Mouse (Mus musculus) heart, postnatal 0 days (tissue): Measurements from ENCODE around the gene Car5a. TPM values are rescaled to one million over a fixed set of nuclear protein-coding genes. Genes with fewer than 3 reads are reported as not detected.

Source experiments
- ATAC-seq: fragments of 200-750 bp; cut with Nextera tagmentation; 2 replicates; pipeline ENCODE4 v1.8.0; 2017; ENCODE audit warnings: low read depth, moderate number of reproducible peaks, moderate library complexity; ENCODE audit not compliant: insufficient read depth
- DNase-seq: peaks from one replicate; pipeline ENCODE4 v3.0.0-alpha.2; 2016; ENCODE audit warnings: low spot score
- H3K27ac ChIP-seq: fragments of 300-500 bp; sonication (generic); 2 replicates; pipeline ENCODE4 v1.5.1; 2014; ENCODE audit warnings: low read depth, mild to moderate bottlenecking
- H3K27me3 ChIP-seq: fragments of 300-500 bp; sonication (generic); 2 replicates; pipeline ENCODE4 v1.6.1; 2014; ENCODE audit warnings: low read length, mixed read lengths; ENCODE audit not compliant: control insufficient read depth, insufficient read depth
- H3K36me3 ChIP-seq: fragments of 300-500 bp; sonication (generic); replicated peaks from 2 replicates; pipeline ENCODE4 v1.6.1; 2014; ENCODE audit warnings: low read length, mixed read lengths; ENCODE audit not compliant: control insufficient read depth, insufficient read depth
- H3K4me1 ChIP-seq: fragments of 300-500 bp; sonication (generic); 2 replicates; pipeline ENCODE4 v1.6.1; 2014; ENCODE audit warnings: antibody characterized with exemption; ENCODE audit not compliant: control insufficient read depth, insufficient read depth
- H3K4me2 ChIP-seq: fragments of 300-500 bp; sonication (generic); 2 replicates; pipeline ENCODE4 v1.6.1; 2014; ENCODE audit warnings: low read depth, mild to moderate bottlenecking, low read length, moderate library complexity
- H3K4me3 ChIP-seq: fragments of 300-500 bp; sonication (generic); 2 replicates; pipeline ENCODE4 v1.5.1; 2014; ENCODE audit warnings: low read depth, low read length
- H3K9ac ChIP-seq: fragments of 300-500 bp; sonication (generic); replicated peaks from 2 replicates; pipeline ENCODE4 v1.6.1; 2014; ENCODE audit warnings: low read depth, low read length, mixed read lengths
- H3K9me3 ChIP-seq: fragments of 300-500 bp; sonication (generic); replicated peaks from 2 replicates; pipeline ENCODE4 v1.6.1; 2016; ENCODE audit warnings: low read length; ENCODE audit not compliant: control insufficient read depth
- CTCF ChIP-seq: IDR thresholded peaks from 2 replicates; pipeline ENCODE4 v1.5.1; 2016; ENCODE audit warnings: antibody characterized with exemption, control low read depth, low read depth
- EP300 ChIP-seq: IDR thresholded peaks from 2 replicates; pipeline ENCODE4 v1.6.1; 2016; ENCODE audit warnings: antibody characterized with exemption, low read depth
- WGBS: fragments of 180-500 bp; shearing (Covaris S2); extraction: QIAGEN DNeasy Blood & Tissue Kit; methylation state at CpG from one replicate; pipeline ENCODE4 v1.1.7; 2014; 5-methylcytosine and 5-hydroxymethylcytosine counted together
- polyA plus RNA-seq: library from polyadenylated mRNA; unstranded; fragments of >200 nt; fragmentation: Nextera tagmentation; extraction: Ambion mirVana; gene quantifications from 2 replicates; pipeline ENCODE4 v1.2.1, GENCODE M21; 2015
- total RNA-seq: library from RNA; depleted of rRNA; stranded (reverse); fragments of >200 nt; gene quantifications from 2 replicates; pipeline ENCODE4 v1.2.3, GENCODE M21; 2014; ENCODE audit warnings: low replicate concordance

Gene Car5a
- total and polyA plus RNA-seq, 2 experiments from 2014 or later = not detected

DNA sequence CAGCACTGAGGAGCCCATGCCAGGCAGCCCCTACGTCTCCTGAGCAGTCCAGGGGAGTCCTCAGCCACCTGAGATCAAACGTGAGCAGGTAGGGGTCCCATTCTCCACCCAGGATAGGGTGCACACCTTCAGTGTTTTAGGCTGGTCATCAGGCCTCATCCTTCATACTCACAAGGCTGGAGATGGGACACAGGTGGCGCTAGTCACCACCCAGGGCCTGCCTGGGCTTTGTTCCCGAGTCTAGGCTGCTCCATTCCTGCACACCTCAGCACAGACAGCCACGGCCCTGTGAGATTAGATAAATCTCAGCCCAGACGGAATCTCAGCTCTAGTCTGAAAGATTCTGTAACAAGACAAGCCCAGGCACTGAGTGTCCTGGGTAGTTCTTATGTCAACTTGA lies 40.7 kb downstream of the Car5a start:
- Histone ChIP-seq H3K4me3 (no peak overlapping the region), H3K27ac (no peak overlapping the region), H3K9ac (no peak overlapping the region), H3K4me2 (no peak overlapping the region), H3K27me3 (no peaks in the 10 kb centered on the region), H3K9me3 (no peaks in the 10 kb centered on the region), H3K4me1 (peaks cover 38% of the 10 kb centered on the region), H3K36me3 (no peaks in the 10 kb centered on the region)
- ATAC-seq (no peak), DNase-seq (no peak)
- peak; percentile 8; the same call in 1 of the 2 replicates for TF ChIP-seq CTCF
- no peak for TF ChIP-seq EP300
- 57% methylated on average over 6 of the region's 6 CpGs for WGBS

DNA sequence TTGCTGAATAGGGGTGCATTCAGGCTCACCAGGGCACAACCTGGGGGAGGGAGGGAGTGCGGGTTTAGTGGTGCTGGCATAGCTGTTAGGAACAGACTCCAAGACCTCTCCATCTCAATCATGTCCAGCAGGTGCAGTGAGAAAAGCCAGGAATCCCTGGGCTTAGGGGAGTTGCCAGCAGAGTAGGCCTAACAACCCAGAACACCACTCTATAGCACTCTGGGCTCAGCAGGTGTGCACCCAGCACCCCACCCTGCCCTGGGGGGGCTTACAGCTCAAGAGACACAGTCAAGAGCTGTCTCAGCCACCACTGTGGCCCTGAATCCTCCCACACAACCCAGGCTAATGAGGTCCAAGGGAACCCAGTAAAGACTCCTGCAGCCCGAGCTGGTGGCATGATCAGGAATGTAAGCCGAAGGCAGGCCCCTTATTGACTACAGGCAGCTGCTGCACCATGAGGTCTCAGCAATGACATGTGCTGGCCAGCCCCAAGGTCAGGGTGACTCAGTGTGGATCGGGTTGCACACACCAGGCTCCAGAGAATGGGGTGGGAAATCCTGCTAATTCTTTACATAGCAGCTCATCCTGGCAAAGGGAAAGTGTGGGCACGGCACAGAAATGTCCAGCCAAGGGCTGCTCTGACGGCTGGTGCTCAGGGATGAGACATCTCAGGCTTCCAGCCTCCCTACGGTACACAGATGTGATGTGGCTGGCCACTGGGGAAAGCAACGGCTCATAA lies 43.0 kb downstream of the Car5a start:
- TF ChIP-seq CTCF (no peak), EP300 (no peak)
- H3K36me3 ChIP-seq = no peaks in the 10 kb centered on the region
- 23% methylated on average over 8 of the region's 8 CpGs for WGBS
- H3K4me2 ChIP-seq = no peak overlapping the region
- no peak overlapping the region for H3K4me3 ChIP-seq
- DNase-seq (peak; percentile 63), ATAC-seq (peak; percentile 58)
- H3K27ac ChIP-seq = peak overlapping the region; percentile 68
- H3K27me3 ChIP-seq = no peaks in the 10 kb centered on the region
- no peaks in the 10 kb centered on the region for H3K9me3 ChIP-seq
- peaks cover 43% of the 10 kb centered on the region for H3K4me1 ChIP-seq
- H3K9ac ChIP-seq = 0 out of 2 replicates have a peak overlapping the region, but pooled peaks have one; percentile 4

DNA sequence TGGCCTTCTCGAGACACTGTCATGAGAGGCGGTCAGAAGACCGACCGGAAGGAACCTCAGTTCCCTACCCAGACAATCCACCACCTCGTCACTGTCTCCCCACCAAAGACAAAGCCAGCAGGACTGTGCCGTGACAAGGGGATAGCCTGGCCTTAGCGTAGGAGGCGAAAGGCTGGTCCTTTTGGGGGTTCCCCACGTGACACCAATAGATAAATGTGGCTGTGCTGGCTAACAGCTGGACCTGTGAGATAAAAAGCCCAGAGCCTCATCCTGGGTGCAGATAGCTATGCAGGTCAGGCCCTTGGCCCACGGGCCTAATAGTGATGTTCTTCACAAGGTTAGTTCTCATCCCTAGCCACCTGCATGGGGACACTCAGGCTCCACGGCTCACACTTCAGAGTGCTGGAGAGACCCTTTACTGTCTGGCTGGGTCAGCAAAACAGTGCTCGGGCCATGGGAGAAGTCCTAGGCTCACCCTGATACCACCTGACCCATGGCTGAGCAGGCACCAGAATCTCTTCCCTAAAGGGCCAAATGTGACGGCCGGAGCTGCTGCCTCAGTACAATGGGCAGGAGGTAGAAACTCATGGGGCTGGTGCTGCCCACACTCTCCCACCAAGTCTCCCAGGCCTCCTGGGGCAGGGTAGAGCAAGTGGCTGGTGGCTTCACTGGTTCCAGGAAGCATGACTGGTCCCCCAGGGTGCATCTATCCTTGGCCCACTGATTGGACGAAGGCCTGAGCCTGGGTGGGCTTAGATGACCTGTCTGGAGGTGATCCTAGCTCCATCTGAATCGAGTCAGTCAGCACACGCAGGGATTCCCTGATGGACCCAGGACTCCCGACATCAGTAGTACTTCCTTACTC lies 45.3 kb downstream of the Car5a start:
- H3K36me3 ChIP-seq = no peaks in the 10 kb centered on the region
- H3K4me1 ChIP-seq = peaks cover 28% of the 10 kb centered on the region
- 78% methylated on average over 18 of the region's 18 CpGs for WGBS
- no peak overlapping the region for H3K9ac ChIP-seq
- TF ChIP-seq CTCF (no peak), EP300 (no peak)
- no peaks in the 10 kb centered on the region for H3K9me3 ChIP-seq
- DNase-seq (no peak), ATAC-seq (no peak)
- no peaks in the 10 kb centered on the region for H3K27me3 ChIP-seq
- no peak overlapping the region for H3K27ac ChIP-seq
- H3K4me2 ChIP-seq = no peak overlapping the region; the same call in 1 of the 2 replicates
- H3K4me3 ChIP-seq = no peak overlapping the region

DNA sequence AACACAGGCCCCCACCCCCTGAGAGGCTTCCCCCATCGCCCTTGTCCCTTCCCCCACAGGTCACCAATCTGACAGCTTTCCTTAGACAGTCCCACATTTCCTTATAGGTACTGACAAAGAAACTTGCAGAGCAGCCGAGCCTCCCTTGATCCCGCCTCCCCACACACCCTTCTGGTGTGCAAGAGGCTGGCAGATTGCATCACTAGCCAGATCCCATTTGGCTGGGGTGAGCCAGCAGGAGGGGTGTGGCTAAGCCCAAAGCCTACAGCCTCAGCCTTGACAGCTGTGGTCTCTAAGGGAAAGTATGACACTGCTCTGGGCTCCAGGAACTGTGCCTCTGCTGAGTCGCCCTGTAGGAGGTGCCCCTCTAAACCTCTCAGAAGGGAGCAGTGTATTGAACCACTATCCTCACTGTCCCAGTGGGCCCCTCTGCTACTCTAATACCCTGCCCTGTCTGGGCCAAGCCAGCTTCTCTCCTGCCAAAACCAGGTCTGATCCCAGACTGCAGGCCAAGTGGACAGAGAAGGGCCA lies 46.2 kb downstream of the Car5a start:
- no peaks in the 10 kb centered on the region for H3K27me3 ChIP-seq
- 0% methylated on average over 4 of the region's 4 CpGs for WGBS
- DNase-seq (peak; percentile 78), ATAC-seq (peak; percentile 78)
- peaks cover 28% of the 10 kb centered on the region for H3K4me1 ChIP-seq
- H3K4me3 ChIP-seq = no peak overlapping the region
- TF ChIP-seq CTCF (no peak), EP300 (no peak)
- H3K36me3 ChIP-seq = no peaks in the 10 kb centered on the region
- peak overlapping the region; percentile 16 for H3K4me2 ChIP-seq
- peak overlapping the region; percentile 81 for H3K27ac ChIP-seq
- H3K9ac ChIP-seq = peak overlapping the region; percentile 29; the same call in 1 of the 2 replicates
- H3K9me3 ChIP-seq = no peaks in the 10 kb centered on the region

DNA sequence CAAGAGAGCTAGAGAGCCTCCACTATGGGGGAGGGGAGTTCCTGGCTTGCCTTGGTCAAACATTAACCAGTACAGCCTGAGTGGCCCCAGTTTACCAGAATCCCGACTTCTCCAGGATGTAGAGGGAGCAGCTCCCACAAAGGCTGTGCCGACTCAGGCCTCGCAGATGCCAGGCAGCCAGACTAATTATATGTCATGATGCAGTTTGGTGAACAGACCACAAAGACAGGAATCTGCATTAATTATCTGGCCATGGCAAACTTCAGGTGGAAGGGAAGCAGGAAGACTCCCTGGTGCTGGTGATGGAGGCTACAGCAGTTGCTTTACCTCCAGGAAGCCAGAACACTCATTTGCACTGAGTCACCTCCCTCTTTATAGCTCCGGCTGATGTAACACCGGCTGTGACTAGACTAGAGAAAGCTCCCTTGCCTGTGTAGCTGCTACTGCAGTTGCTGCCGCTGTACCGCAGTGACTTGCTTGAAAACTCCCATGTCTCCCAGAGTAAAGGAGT lies 46.8 kb downstream of the Car5a start:
- Histone ChIP-seq H3K4me1 (peaks cover 28% of the 10 kb centered on the region), H3K4me3 (no peak overlapping the region), H3K36me3 (no peaks in the 10 kb centered on the region), H3K27ac (peak overlapping the region; percentile 81), H3K4me2 (peak overlapping the region; percentile 16), H3K9me3 (no peaks in the 10 kb centered on the region), H3K9ac (0 out of 2 replicates have a peak overlapping the region, but pooled peaks have one; percentile 29), H3K27me3 (no peaks in the 10 kb centered on the region)
- WGBS = 25% methylated on average over 7 of the region's 7 CpGs
- TF ChIP-seq EP300 (no peak), CTCF (no peak)
- DNase-seq (peak; percentile 76), ATAC-seq (peak; percentile 60)
